Mouse (Mus musculus): ENCODE data around the gene R3hdm2. TPM values are rescaled to one million over a fixed set of nuclear protein-coding genes. Genes with fewer than 3 reads are reported as not detected.

R3hdm2 gene
- polyA plus RNA-seq (2015; fragmentation: Nextera tagmentation; extraction: Ambion mirVana): 19.4 and 26.7 TPM in 2 replicates

DNA sequence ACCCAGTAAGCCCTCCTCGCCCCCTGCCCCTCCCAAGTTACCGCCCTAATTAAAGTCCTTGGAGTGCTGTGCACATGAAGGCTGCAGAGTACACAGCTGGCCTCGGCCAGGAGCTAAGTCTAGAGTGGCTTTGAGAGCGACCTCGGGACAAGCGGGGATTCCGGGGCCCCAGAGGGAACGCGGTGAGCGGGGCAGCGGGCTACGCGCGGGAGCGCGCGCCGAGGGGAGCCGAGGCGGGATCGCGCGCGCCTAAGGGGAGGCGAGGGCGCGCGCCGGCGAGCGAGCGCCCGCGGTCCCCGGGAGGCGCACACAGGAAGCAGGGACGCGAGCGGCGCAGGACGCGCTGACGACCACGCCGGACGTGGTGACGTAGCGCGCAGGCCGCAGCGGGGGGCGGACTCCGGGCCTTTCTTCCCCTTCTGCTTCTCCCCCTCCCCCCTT lies at the start of gene R3hdm2:
TSS of gene R3hdm2 (plus strand) at position 77 of the 441 bp plus-strand sequence.
- peak; percentile 96 for DNase-seq (ENCODE audit: low spot score)

DNA sequence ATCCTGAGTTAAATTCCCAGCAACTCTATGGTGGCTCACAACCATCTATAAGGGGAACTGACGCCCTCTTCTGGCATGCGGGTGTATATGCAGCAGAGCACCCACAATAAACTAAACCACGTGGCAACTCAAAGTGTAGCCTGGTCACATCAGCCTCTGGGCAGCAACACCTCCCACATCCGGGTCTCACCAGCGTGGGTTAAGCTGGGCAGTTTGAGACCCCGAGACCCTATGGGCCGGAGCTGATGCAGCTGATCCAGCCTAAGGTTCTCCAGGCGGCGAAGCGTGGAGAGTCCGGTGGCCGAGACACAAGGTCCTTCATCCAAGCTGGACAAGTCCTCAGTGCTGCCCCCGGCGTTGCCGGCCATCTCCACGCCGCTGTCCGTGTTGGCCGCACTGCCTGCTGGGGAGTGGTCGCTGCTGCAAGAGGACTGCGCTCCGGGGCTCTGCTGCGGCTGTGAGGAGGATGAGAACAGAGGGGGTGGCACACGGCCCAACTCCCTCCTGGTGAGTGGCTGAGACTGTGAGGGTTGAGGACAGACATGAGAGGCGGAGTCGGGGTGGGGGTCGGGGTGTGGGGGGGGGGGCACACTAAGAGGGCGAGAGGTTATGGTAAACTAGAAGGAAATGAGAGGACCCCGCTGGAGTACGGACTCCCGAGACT lies 47.8 kb upstream of the R3hdm2 start:
- DNase-seq (ENCODE audit: low spot score): no peak

DNA sequence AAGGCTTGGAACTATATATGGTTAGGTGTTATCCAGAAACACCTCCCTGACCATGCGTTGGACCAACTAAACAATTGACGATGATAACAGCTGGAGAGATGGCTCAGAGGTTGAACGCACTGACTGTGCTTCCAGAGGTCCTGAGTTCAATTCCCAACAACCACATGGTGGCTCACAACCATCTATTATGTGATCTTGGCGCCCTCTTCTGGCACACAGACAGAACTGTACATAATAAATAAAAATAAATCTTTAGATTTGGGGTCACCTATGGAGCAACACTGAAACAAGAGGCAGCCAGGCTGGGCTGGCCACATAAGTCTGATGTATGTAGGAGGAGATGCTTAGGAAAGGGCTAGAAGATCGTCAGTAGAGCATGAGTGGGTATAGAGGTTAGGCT lies 47.0 kb upstream of the R3hdm2 start:
- no peak for DNase-seq (ENCODE audit: low spot score)

DNA sequence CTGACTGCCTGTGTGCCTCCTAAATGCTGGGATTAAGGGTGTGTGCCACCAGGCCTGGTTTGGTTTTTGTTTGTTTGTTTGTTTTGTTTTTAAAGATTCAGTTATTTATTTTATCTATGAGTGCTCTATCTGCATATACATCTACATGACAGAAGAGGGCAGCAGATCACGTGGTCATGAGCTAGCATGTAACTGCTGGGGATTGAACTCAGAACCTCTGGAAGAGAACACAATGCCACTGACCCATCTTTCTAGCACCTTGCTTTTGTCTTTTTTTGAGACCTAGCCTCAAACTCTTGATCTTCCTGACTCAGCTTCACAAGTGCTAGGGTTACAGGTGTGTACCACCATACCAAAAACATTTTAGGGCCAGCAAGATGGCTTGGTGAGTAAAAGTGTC lies 44.9 kb upstream of the R3hdm2 start:
- DNase-seq (ENCODE audit: low spot score): no peak

DNA sequence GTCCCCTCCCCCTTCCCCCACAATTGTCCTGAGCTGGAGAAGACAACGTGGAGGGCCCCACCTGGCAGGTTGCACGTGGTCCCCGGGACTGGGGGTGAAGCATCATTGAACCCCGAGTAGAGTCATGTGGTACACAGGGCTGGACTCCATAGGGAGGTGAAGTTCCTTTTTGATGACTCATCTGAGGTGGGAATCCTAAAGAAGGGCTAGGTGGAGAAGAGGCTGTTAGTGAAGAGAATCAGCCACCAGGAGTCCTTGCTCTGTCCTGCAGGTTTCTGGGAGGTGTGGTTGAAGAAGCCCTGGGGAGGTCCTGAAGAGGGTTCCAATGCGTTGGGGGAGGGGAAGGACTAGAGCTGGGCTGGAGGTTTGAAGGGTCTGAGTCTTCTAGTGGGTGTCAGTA lies 43.2 kb upstream of the R3hdm2 start:
- no peak for DNase-seq (ENCODE audit: low spot score)

DNA sequence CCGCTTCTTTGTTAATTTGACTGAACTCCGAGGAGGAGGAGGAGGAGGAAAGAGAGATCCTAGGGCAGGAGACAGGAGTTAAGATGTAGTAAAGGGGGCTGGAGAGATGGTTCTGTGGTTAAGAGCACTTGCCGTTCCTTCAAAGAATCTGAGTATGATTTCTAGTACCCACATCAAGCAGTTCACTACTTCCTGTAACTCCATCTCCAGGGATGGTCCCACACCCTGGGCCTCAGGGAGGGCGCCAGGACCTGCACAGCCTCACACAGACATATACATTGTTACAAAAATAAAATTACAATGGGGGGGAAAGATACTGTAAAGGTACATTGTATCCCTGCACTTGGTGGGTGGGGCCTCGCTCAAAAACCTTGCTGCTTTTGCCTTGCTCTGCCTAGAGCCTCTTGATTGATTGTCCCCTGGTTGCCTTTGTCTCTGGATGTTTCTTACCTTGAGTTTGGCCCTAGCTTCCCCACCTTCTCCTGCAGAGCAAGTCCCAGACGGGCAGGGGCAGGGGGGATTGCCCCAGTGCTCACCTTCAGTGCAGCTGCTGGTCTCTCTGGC lies 42.5 kb upstream of the R3hdm2 start:
- no peak for DNase-seq (ENCODE audit: low spot score)

DNA sequence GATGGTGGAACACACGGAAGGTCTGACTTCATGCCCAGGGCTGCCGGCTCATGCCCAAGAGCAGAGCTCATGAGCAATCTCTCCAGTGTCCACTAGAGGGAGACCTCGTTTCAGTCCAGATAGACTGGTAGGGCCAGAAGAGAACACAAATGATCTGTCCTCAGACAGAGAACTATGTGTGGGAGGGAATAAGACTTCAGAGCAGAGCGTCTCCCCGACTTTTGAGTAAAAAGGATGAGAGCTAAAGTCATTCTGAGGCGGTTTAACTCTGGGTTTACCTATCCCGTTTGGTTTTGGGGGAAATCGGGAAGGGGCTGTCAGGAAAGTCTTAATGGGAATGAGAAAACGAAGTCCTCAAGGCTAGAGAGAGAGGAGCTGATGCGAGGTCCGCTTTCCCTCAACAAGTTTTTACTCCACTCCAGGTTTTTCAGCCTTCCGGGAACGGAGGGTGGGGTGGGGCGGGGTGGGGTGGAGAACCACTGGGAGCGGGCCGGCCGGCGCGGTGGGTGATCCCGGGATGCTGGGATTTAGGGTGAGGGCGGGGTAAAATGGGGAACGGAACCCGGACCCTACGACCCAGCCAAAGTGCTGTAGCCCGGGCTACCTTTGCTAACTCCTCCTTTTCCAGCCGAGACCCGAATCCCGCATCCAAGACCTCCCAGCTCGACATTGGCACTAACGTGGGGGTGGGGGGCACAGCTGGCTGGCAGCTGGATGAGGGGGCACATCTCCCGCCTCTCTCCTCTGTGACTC lies 41.0 kb upstream of the R3hdm2 start:
- peak; percentile 88 for DNase-seq (ENCODE audit: low spot score)

DNA sequence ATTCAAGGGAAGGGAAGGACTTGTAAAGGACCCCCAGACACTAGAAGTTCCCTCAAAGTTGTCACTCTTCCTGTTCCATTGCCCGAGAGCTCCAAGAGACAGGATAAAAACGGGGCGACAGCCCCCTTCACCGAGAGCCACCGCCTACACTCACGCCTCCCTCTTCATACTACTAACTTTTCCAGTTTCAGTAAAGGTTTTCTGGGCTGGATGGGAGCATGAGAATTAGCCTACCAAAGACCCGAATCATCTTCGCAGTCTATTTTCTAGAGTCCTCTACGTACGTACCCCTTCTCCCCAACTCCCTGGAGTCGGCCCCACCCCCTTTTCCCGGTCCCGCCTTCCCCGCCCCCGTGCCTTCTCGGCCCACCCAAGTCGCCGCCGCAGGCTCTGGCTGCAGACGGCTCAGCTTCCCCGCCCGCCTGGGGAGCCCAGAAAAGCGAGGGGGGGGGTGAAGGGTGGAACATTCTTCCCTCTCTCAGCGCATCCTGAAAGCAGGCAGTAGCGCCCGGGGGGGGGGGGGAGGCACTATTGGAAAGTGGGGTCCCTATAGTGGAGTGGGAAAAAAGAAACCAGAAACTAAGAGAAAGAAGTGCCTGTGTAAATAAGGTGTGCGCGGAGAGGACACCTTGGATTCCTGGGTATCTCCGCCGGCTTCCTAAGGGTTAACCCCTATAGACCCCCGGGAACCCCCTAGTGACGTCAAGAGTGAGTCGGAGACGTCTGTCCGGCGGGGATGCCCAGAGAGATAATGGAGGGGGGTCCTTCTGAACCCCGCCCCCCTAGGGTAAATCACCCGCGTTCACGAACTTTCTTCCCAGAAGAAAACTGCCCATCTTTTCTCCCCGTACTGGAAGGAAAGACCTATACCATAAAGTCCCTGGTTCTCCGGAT lies 40.2 kb upstream of the R3hdm2 start:
- no peak for DNase-seq (ENCODE audit: low spot score)

DNA sequence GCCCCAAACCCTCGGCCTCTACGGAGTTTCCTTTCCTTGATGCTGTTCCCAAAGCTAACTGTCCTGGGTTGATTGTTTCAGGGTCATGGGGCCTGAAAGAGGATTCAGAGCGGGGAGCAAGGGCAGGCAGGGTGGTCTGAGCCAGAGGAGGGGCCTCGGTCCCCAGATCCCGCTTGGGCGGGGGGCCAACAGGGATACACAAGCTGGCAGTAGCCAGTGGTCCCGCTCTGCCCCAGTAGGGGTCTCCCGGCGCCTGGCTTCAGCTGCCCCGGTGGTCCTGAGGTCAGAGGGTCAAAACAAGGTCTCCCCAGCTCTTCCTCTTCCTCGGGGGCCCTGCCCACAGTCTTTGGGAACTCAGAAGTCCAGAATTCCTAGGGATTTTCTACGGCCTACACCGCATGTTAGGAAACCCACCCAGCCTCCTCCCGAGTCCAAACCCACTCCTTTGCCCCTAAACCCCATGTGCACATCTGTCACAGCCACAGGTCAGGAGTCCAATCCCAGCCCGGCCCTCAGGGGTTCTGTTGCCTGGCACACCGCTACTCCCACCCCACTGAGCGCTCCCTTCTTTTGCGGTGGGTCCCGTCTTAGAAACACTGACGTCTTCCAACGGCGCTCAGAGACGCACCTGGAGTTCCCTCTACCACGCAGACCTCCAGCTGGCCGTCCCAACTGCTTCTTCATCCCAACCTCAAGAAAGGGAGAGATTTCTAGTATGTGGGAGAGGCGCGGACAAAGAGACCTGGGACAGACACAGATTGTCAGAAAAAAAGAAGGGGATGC lies 39.4 kb upstream of the R3hdm2 start:
- DNase-seq (ENCODE audit: low spot score): no peak

DNA sequence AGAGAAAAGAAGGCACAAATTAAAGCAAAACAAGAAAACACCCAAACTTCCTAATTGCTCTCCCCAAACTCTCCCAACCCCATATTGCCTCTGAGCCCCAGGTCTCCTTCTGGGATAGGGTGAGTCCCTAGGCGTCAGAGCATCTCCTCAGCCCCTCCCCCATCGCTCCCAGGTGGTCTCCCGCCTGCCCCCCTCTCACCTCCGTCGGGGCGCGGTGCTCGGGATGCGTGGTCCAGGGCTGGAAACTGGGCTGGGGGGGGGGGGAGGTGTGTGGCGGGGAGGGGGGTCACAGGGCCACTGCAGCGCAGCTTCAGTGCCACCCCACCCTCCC lies 38.8 kb upstream of the R3hdm2 start:
- no peak for DNase-seq (ENCODE audit: low spot score)

DNA sequence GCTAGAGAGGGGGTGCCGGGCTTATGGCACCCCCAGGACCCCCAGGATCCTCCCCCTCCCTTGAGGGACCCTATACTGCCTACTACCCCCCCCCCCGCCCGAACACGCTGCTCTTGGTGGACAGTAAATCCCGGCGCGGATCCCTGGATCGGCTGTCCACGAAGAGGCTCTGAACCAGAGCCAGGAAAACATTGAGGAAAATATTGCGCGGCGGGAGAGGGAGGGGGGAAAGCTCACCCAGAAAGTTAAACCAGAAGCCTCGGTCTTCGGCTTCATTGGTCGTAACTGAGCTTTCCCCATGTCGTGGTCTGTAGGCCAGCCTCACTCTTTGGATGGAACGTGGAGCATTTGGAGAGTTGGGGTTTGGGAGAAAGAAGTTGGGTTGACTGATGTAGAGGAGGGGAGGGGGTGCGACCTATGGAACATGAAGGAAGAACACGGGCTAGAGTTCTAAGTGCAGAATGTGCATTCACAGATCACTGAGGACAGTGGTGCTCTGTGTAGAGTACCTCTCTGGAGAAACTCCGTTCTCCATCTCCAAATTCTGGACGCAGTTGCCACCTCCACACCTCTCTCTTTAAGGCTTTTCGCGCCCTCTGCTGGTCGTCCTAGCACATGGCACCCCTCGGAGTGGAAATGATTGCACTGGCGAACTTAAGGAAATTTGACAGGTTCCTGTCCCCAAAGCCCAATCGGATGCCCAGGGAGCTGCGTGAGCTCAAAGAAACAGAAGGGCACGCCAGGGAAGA lies 38.1 kb upstream of the R3hdm2 start, which contains the start of gene Gli1:
TSS of gene Gli1 (minus strand) at position 84 of the 749 bp plus-strand sequence.
- peak; percentile 86 for DNase-seq (ENCODE audit: low spot score)

DNA sequence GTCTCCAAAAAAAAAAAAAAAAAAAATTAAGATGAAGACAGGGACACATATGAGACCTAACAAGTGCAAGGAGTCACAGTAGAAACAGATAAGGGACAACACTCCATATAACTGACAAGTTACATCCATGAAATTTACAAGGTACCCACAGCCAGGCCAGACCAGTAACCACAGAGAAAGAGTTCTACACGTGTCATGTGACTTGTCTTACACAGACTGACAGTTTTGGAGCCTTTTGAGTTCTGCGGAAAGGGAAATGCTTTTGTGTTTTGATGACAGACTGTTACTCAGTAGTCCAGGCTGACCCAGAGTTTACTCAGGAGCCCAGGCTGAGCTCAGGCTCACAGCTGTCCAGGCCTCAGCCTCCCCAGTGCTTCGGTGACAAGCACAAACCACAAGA lies 37.1 kb upstream of the R3hdm2 start:
- no peak for DNase-seq (ENCODE audit: low spot score)

DNA sequence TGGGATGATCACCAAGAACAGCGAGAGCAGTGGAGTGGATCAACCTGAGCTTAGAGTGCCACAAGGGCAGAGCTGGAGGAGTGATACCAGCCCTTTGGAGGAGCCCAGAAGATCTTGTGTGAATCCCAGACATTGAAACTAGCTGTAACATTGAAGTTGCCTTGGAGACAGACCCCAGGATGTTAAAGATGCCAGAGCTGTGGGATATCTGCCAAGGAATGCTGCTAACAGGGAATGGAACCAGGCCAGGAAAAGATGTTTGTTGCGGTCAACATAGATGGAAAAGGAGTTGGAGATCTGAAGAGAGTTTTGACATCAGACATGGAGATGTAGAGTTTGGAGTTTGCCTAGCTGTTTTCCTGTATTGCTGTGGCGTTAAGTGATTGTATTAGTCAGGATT lies 34.0 kb upstream of the R3hdm2 start:
- DNase-seq (ENCODE audit: low spot score): no peak

DNA sequence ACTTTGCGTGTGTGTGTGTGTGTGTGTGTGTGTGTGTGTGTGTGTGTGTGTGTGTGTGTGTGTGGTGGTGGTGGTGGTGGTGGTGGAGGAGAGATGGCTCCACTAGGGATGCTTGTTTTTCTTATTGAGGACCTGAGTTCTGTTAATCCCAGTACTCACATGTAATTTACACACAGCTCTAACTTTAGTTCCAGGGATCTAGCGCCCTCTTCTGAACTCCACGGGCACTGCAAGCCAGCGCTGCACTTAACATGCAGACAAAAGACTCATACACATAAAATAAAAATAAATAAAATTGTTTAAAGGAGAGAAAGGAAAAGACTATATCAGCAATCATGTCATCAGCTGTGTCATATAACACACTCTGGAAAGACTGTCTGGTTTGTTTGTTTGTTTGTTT lies 31.2 kb upstream of the R3hdm2 start:
- peak; percentile 41 for DNase-seq (ENCODE audit: low spot score)

DNA sequence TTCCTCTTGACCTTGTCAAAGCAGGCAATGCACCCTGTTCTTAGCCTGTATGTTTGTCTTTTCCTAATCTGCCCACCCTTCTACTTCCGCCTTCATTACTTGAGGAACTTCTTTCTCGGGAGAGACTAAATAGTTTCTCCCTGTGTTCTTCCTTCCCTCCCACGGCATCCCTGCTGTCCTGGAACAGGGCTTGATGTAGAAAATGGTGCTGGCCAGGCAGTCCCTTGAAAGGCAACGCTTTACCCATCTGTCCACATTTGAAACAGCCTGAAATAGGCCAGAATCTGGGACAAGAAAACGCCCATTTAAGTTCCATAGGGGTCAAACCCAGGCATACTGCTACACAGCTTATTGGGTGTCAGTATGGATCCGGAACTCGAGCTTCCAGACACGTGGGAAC lies 30.3 kb upstream of the R3hdm2 start:
- no peak for DNase-seq (ENCODE audit: low spot score)

DNA sequence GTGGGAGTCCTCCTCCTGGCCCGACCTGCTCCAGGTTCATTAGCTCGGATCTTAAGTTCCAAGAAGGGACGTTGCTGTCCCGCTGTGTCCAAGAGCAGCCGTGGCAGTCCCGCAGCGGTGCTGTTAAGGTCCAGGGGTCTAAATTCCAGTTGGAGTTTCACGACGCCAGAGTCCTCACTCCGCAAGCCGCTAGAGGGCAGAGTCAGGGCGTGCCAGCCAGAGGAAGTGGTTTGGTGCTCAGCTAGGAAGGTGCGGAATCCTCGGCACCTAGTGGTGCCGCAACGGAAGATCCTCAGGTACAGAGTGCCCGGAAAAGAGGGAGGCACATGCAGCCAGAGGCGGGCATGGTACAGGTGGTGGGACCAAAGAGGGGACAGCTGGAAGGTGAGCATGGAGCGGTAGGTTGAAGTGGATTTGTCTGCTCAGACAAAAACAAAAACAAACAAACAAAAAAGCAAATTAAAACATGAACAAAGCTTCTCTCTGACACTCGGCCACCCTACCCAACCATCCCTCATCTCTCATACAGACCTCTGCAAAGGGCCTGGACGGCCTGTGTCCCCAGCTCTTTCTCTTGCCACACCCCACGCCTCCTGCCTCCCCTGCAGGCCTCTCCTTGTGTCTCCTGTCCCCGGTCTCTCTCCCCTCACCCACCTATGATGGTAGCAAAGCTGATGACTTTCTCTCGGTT lies 29.4 kb upstream of the R3hdm2 start:
- peak; percentile 84 for DNase-seq (ENCODE audit: low spot score)

DNA sequence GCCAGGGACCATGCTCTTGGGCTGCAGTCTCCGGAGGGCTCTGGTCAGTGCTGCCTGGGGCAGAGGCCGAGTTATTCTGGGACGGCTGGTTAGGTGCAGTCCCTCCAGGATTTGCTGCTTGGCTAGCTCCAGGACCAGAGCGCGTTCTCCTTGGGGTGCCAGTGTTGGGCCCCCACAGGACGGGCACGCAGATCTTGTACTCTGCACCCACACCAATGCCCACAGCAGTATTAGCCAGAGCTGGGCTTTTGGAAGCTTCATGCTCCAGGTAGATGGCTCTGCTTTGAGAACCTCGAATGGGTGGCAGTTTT lies 28.9 kb upstream of the R3hdm2 start:
- no peak for DNase-seq (ENCODE audit: low spot score)

DNA sequence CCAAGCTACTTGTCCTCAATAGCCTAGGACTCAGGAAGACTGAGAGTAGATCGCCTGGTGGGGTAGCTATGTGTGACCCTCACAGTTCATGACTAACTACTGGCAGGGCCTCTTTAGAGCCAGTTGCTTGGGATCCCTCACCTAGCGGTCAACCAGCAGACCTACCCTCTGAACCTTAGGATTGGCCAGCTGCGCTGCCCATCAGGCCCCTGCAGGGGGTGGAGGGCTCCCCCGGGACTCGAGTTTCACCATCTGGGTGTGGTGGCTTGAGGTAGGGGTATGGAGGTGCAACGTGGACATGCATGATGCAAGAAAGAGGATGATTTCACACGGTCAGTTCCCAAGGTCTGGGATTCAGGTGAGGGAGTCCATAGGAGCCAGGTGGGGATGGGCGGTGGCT lies 28.4 kb upstream of the R3hdm2 start:
- DNase-seq (ENCODE audit: low spot score): no peak

DNA sequence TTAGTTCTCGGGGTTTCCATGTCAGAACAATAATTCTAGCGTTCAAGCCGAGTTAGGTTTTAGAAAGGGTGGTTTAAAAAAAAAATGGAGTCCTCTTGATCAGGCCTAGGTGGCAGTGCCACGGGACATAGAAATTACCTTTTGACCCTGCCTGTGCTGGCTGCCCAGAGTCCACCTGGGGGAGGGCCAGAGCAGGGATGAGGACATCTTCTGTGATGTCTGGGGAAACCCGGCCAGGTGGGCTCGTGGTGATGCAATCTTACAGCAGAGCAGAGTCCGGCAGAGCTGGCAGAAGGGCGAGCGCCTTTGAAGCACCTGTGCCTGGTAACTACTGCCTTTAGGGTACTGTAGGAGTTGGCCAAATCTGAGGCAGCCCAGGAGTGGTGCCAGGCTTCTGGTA lies 27.9 kb upstream of the R3hdm2 start:
- no peak for DNase-seq (ENCODE audit: low spot score)

DNA sequence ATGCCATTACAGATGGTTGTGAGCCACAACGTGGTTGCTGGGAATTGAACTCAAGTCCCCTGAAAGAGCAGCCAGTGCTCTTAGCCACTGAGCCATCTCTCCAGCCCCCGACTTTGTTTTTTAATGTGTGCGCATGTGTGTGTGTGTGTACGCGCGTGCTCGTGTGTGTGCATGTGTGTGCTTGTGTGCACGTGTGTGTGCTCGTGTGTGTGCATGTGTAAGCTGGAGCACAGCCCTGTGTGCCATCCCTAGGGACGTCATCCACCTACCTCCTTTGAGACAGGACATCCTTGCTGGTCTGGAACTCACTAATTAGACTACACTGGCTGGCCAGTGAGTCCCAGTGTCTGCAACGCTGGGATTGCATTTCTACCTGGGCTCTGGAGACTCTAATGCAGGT lies 27.4 kb upstream of the R3hdm2 start:
- DNase-seq (ENCODE audit: low spot score): no peak
